Mouse (Mus musculus): Measurements from ENCODE around the gene Rnf151. TPM values are rescaled to one million over a fixed set of nuclear protein-coding genes. Genes with fewer than 3 reads are reported as not detected.
A peak's percentile ranks its signal among the peaks of the same experiment; 100 is the strongest.

The Rnf151 gene
- 0.85 and 0.98 TPM in 2 replicates for polyA plus RNA-seq (2012; rRNA removed)
- 0.19 and 0.40 TPM in 2 replicates for polyA plus RNA-seq (2014; fragmentation: Nextera tagmentation; extraction: Ambion mirVana)

DNA sequence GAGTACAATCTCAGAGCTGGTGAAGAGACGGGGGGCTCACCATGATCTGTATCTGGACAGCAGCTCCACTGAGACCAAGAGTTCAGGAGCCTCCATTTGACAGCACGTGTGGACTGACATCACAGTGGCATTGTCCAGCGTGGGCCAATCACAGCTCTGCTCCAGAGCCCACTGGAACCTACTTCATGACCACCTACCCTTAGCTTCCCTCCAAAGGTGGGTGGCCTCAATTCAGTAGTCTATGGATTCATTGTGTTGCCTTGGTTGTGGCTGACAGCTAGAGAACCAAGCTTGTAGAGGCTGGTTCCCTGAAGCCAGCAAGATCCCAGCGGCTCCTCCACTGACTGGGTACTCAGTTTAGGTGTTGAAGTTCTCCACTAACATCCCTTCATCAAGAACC lies at the start of gene Rnf151, which contains the start of gene Rps2:
Gene Rnf151 (minus strand): TSS at position 121 of the 400 bp plus-strand sequence.
Gene Rps2 (plus strand): TSS at position 174 of the 400 bp plus-strand sequence.
- H3K27ac ChIP-seq (replicated peaks; ENCODE audit: low read depth, low read length) = no peak within 1 kb of the TSS
- H3K9me3 ChIP-seq (ENCODE audit: control insufficient read depth, low read length) = no peaks in the 10 kb centered on the region
- ATAC-seq (ENCODE audit: low FRiP score, low read depth) = no peak
- TF ChIP-seq POLR2A (IDR thresholded peaks at IDR 0.05; ENCODE audit: borderline replicate concordance, extremely low read depth, insufficient read depth, insufficient read length) = no peak
- WGBS = 81% methylated on average over 4 of the region's 4 CpGs
- peak within 1 kb of the TSS; percentile 93; the same call in 1 of the 2 replicates for H3K9ac ChIP-seq (ENCODE audit: low read depth, low read length, severe bottlenecking)
- DNase-seq (ENCODE audit: low spot score) = no peak
- H3K4me3 ChIP-seq (replicated peaks; ENCODE audit: low read length) = peak within 1 kb of the TSS; percentile 90
- H3K27me3 ChIP-seq (ENCODE audit: control insufficient read depth, insufficient read depth, low read length) = no peaks in the 10 kb centered on the region
- peak within 1 kb of the TSS; percentile 47 for H3K4me2 ChIP-seq (replicated peaks; ENCODE audit: low read depth, low read length, severe bottlenecking)
- H3K36me3 ChIP-seq (ENCODE audit: control insufficient read depth, insufficient read depth, low read length) = peaks cover 38% of the 10 kb centered on the region
- peaks cover 15% of the 10 kb centered on the region; the same call in 1 of the 2 replicates for H3K4me1 ChIP-seq (ENCODE audit: control insufficient read depth, insufficient read depth, low read length)

GRCm38 (mm10) chr17:24766266-24766875 lies 48.5 kb upstream of the Rnf151 start:
- H3K27ac ChIP-seq (replicated peaks; ENCODE audit: low read depth, low read length) = no peak overlapping the region
- DNase-seq (ENCODE audit: low spot score) = no peak
- ATAC-seq (ENCODE audit: low FRiP score, low read depth) = no peak

DNA sequence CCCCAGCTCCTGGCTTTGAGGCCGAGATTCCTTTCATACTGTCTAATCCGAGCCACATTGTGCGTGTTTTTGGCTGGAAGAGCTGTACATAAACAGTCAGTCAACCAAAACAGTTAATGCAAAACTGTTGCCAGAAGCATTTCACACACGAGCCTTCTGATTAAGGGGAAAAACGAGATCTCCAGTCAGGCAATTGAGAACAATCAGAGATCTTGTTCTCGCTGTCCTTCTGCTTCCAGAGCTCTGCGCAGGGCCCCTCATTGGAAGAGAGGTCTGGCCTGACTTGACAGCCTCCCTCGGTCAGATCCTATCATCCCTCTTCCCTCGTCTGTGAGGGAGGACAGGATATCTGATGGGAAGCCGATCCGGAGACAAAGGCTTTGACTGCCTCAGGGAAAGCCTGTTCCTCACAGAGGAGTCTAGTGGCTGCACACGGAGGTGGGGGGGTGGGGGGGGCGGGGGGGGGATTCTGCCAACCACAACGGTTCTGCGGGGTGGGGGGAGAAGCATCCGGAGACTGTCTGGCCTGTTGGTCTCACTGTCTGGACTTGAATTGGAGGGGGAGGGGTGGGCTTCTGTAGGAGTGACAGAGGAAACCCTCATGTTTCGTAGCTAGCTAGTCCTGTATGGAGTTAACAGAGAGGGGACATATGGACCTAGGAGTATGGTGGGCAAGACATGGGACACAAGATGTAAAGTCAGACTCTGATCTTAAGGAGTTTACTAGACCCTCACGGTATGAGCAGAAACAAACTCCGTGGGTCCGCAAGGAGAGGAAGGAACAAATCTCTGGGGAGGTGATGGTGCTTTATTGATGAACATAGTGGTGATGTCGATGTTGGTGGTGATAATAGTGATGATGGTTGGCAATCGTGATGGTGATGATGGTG lies 47.4 kb upstream of the Rnf151 start:
- Histone ChIP-seq H3K36me3 (ENCODE audit: control insufficient read depth, insufficient read depth, low read length) (no peaks in the 10 kb centered on the region), H3K4me1 (ENCODE audit: control insufficient read depth, insufficient read depth, low read length) (peaks cover 12% of the 10 kb centered on the region; the same call in 1 of the 2 replicates), H3K4me2 (replicated peaks; ENCODE audit: low read depth, low read length, severe bottlenecking) (no peak overlapping the region), H3K27ac (replicated peaks; ENCODE audit: low read depth, low read length) (no peak overlapping the region), H3K27me3 (ENCODE audit: control insufficient read depth, insufficient read depth, low read length) (no peaks in the 10 kb centered on the region), H3K4me3 (replicated peaks; ENCODE audit: low read length) (no peak overlapping the region), H3K9ac (ENCODE audit: low read depth, low read length, severe bottlenecking) (no peak overlapping the region), H3K9me3 (ENCODE audit: control insufficient read depth, low read length) (no peaks in the 10 kb centered on the region)
- ATAC-seq (ENCODE audit: low FRiP score, low read depth) = no peak
- WGBS = 48% methylated on average over 22 of the region's 22 CpGs
- TF ChIP-seq POLR2A (IDR thresholded peaks at IDR 0.05; ENCODE audit: borderline replicate concordance, extremely low read depth, insufficient read depth, insufficient read length) = no peak
- no peak for DNase-seq (ENCODE audit: low spot score)

More at GRCm38 (mm10) chr17:24766266-24766875, 48.5 kb upstream of the Rnf151 start:
- Histone ChIP-seq H3K4me1 (ENCODE audit: control insufficient read depth, insufficient read depth, low read length) (peaks cover 12% of the 10 kb centered on the region; the same call in 1 of the 2 replicates), H3K9me3 (ENCODE audit: control insufficient read depth, low read length) (no peaks in the 10 kb centered on the region), H3K4me2 (replicated peaks; ENCODE audit: low read depth, low read length, severe bottlenecking) (no peak overlapping the region), H3K4me3 (replicated peaks; ENCODE audit: low read length) (no peak overlapping the region), H3K9ac (ENCODE audit: low read depth, low read length, severe bottlenecking) (no peak overlapping the region), H3K36me3 (ENCODE audit: control insufficient read depth, insufficient read depth, low read length) (no peaks in the 10 kb centered on the region), H3K27me3 (ENCODE audit: control insufficient read depth, insufficient read depth, low read length) (no peaks in the 10 kb centered on the region)
- no peak for TF ChIP-seq POLR2A (IDR thresholded peaks at IDR 0.05; ENCODE audit: borderline replicate concordance, extremely low read depth, insufficient read depth, insufficient read length)
- 33% methylated on average over 12 of the region's 12 CpGs for WGBS

DNA sequence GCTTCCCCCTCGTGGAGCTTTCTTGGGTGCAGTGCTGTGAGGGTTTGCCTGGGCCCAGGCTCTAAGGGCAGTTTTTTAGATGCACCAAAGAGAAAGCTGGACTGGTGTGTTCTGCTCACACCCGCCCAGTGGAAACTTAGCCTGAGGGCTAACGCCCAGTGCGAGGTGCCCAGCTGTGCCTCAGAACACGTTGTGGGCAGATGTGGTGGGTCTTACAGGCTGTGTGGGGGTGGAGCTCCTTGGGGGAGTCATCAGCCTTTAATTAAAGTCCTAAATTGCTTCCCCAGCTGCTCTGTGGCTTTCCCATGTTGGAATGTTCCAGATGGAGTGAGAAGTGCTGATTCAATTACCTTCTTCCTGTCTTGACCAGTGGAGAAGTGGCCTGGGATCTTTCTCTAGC lies 43.3 kb upstream of the Rnf151 start:
- no peaks in the 10 kb centered on the region for H3K9me3 ChIP-seq (ENCODE audit: control insufficient read depth, low read length)
- H3K27ac ChIP-seq (replicated peaks; ENCODE audit: low read depth, low read length) = 0 out of 2 replicates have a peak overlapping the region, but pooled peaks have one; percentile 20
- no peak overlapping the region for H3K4me3 ChIP-seq (replicated peaks; ENCODE audit: low read length)
- 16% methylated on average over 5 of the region's 5 CpGs for WGBS
- no peaks in the 10 kb centered on the region for H3K36me3 ChIP-seq (ENCODE audit: control insufficient read depth, insufficient read depth, low read length)
- H3K4me2 ChIP-seq (replicated peaks; ENCODE audit: low read depth, low read length, severe bottlenecking) = no peak overlapping the region
- peaks cover 11% of the 10 kb centered on the region; the same call in 1 of the 2 replicates for H3K4me1 ChIP-seq (ENCODE audit: control insufficient read depth, insufficient read depth, low read length)
- DNase-seq (ENCODE audit: low spot score) (peak; percentile 38), ATAC-seq (ENCODE audit: low FRiP score, low read depth) (0 out of 2 replicates have a peak, but pooled peaks have one; percentile 30)
- TF ChIP-seq POLR2A (IDR thresholded peaks at IDR 0.05; ENCODE audit: borderline replicate concordance, extremely low read depth, insufficient read depth, insufficient read length) = no peak
- no peak overlapping the region for H3K9ac ChIP-seq (ENCODE audit: low read depth, low read length, severe bottlenecking)
- H3K27me3 ChIP-seq (ENCODE audit: control insufficient read depth, insufficient read depth, low read length) = no peaks in the 10 kb centered on the region

GRCm38 (mm10) chr17:24757394-24757793 lies 39.5 kb upstream of the Rnf151 start:
- Histone ChIP-seq H3K4me3 (replicated peaks; ENCODE audit: low read length) (no peak overlapping the region), H3K36me3 (ENCODE audit: control insufficient read depth, insufficient read depth, low read length) (no peaks in the 10 kb centered on the region), H3K27ac (replicated peaks; ENCODE audit: low read depth, low read length) (no peak overlapping the region), H3K9me3 (ENCODE audit: control insufficient read depth, low read length) (no peaks in the 10 kb centered on the region), H3K27me3 (ENCODE audit: control insufficient read depth, insufficient read depth, low read length) (peaks cover 33% of the 10 kb centered on the region), H3K4me2 (replicated peaks; ENCODE audit: low read depth, low read length, severe bottlenecking) (no peak overlapping the region), H3K9ac (ENCODE audit: low read depth, low read length, severe bottlenecking) (no peak overlapping the region), H3K4me1 (ENCODE audit: control insufficient read depth, insufficient read depth, low read length) (peaks cover 19% of the 10 kb centered on the region)
- TF ChIP-seq POLR2A (IDR thresholded peaks at IDR 0.05; ENCODE audit: borderline replicate concordance, extremely low read depth, insufficient read depth, insufficient read length) = no peak
- ATAC-seq (ENCODE audit: low FRiP score, low read depth) = no peak
- no peak for DNase-seq (ENCODE audit: low spot score)
- 92% methylated on average over 1 of the region's 1 CpGs for WGBS

Measured in limb, embryonic 14.5 days (tissue).